Mouse (Mus musculus) ES-Bruce4 (cell line): ENCODE measurements around the gene Car11.

ENCODE experiments used
- CTCF ChIP-seq: IDR thresholded peaks from one replicate; pipeline ENCODE4 v1.8.1; 2011; ENCODE audit warnings: low read depth, low read length
- POLR2A ChIP-seq: IDR thresholded peaks from one replicate; pipeline ENCODE4 v1.8.1; 2011; ENCODE audit warnings: low read length; ENCODE audit not compliant: insufficient read depth

DNA sequence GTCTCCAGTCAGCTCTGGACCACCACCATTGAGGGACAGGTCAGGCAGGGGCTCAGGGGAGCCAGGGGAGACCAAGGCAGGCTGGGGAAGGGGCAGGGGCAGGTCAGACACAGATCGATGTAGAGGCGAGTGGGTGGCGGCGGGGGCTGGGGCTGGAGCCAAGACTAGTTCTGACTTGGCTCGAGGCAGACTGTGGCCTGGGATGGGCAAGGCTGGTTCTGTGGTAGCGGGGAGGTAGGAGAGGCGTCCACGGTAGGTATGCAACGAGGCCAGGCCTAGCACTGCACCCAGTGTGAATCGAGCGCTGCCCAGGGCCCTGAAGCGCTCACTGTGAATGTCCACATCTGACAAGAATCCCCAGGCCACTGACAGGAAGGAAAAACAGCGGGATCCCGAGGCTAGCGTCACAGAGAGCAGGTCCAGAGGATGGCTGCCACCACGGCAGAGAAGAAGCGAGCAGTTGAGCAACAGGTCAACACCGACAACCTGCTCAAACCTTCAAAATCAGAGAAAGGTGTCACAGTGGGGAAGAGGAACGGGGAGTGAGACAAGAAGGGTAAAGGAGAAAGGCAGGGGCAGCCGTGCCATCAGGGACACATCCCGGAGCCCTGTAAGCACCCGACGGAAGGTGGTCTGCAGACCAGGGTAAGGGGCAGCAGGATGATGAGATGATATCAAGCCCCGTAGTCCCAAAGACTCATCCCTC, 11.8 kb downstream of the Car11 start:
- no peak for TF ChIP-seq CTCF
- TF ChIP-seq POLR2A = no peak
